Mouse (Mus musculus) neural tube, embryonic 12.5 days (tissue): Measurements from ENCODE around the gene Ppp1r12b. TPM values are rescaled to one million over a fixed set of nuclear protein-coding genes. Genes with fewer than 3 reads are reported as not detected.

Experiments used
- ATAC-seq: fragments of 200-750 bp; cut with Nextera tagmentation; 2 replicates; pipeline ENCODE4 v1.8.0; 2017; ENCODE audit warnings: low read depth, mild to moderate bottlenecking, moderate TSS enrichment, moderate library complexity; ENCODE audit not compliant: low FRiP score
- H3K27ac ChIP-seq: fragments of 300-500 bp; sonication (generic); 2 replicates; pipeline ENCODE4 v1.5.1; 2016
- H3K27me3 ChIP-seq: fragments of 300-500 bp; sonication (generic); replicated peaks from 2 replicates; pipeline ENCODE4 v1.6.1; 2016; ENCODE audit warnings: mild to moderate bottlenecking
- H3K36me3 ChIP-seq: fragments of 300-500 bp; sonication (generic); 2 replicates; pipeline ENCODE4 v1.6.1; 2016; ENCODE audit warnings: mild to moderate bottlenecking
- H3K4me1 ChIP-seq: fragments of 300-500 bp; sonication (generic); 2 replicates; pipeline ENCODE4 v1.6.1; 2016
- H3K4me2 ChIP-seq: fragments of 300-500 bp; sonication (generic); replicated peaks from 2 replicates; pipeline ENCODE4 v1.6.1; 2016; ENCODE audit warnings: mild to moderate bottlenecking
- H3K4me3 ChIP-seq: fragments of 300-500 bp; sonication (generic); 2 replicates; pipeline ENCODE4 v1.5.1; 2016
- H3K9ac ChIP-seq: fragments of 300-500 bp; sonication (generic); 2 replicates; pipeline ENCODE4 v1.6.1; 2016; ENCODE audit warnings: mild to moderate bottlenecking
- H3K9me3 ChIP-seq: fragments of 300-500 bp; sonication (generic); 2 replicates; pipeline ENCODE4 v1.6.1; 2016; ENCODE audit warnings: mild to moderate bottlenecking
- WGBS: fragments of 180-500 bp; shearing (Covaris S2); methylation state at CpG from one replicate; pipeline ENCODE4 v1.1.7; 2016; 5-methylcytosine and 5-hydroxymethylcytosine counted together
- polyA plus RNA-seq: library from polyadenylated mRNA; unstranded; fragments of >200 nt; fragmentation: Nextera tagmentation; extraction: Ambion mirVana; gene quantifications from 2 replicates; pipeline ENCODE4 v1.2.1, GENCODE M21; 2016

The Ppp1r12b gene
- polyA plus RNA-seq, 1 experiment from 2014 or later, result 11.8 TPM

GRCm38 (mm10) chr1:134875800-134876199 lies 79.9 kb downstream of the Ppp1r12b start:
- no peaks in the 10 kb centered on the region for H3K9me3 ChIP-seq
- peaks cover 7% of the 10 kb centered on the region for H3K36me3 ChIP-seq
- H3K4me1 ChIP-seq, result no peaks in the 10 kb centered on the region
- H3K4me2 ChIP-seq, result no peak overlapping the region
- no peak for ATAC-seq
- H3K4me3 ChIP-seq, result no peak overlapping the region
- 53% methylated on average over 4 of the region's 4 CpGs for WGBS
- no peak overlapping the region for H3K27ac ChIP-seq
- no peak overlapping the region for H3K9ac ChIP-seq
- H3K27me3 ChIP-seq, result no peaks in the 10 kb centered on the region

GRCm38 (mm10) chr1:134872678-134873077 lies 83.1 kb downstream of the Ppp1r12b start:
- Histone ChIP-seq H3K9me3 (no peaks in the 10 kb centered on the region), H3K4me3 (no peak overlapping the region), H3K27me3 (no peaks in the 10 kb centered on the region), H3K36me3 (peaks cover 8% of the 10 kb centered on the region; the same call in 1 of the 2 replicates), H3K4me2 (no peak overlapping the region), H3K4me1 (no peaks in the 10 kb centered on the region), H3K27ac (no peak overlapping the region), H3K9ac (no peak overlapping the region)
- no peak for ATAC-seq
- 78% methylated on average over 6 of the region's 6 CpGs for WGBS

- H3K4me1 ChIP-seq, result no peaks in the 10 kb centered on the region; the same call in 1 of the 2 replicates
- peaks cover 13% of the 10 kb centered on the region for H3K36me3 ChIP-seq
- ATAC-seq, result no peak
- H3K4me3 ChIP-seq, result no peak overlapping the region
- H3K27ac ChIP-seq, result no peak overlapping the region
- no peaks in the 10 kb centered on the region for H3K9me3 ChIP-seq
- H3K4me2 ChIP-seq, result no peak overlapping the region
- H3K9ac ChIP-seq, result no peak overlapping the region
- H3K27me3 ChIP-seq, result no peaks in the 10 kb centered on the region
- 85% methylated on average over 2 of the region's 2 CpGs for WGBS
Measured at GRCm38 (mm10) chr1:134866426-134866825, 89.3 kb downstream of the Ppp1r12b start.

- peaks cover 2% of the 10 kb centered on the region; the same call in 1 of the 2 replicates for H3K4me1 ChIP-seq
Measured at GRCm38 (mm10) chr1:134865552-134865951, 90.2 kb downstream of the Ppp1r12b start.

GRCm38 (mm10) chr1:134860538-134860937 lies 95.2 kb downstream of the Ppp1r12b start:
- Histone ChIP-seq H3K27me3 (no peaks in the 10 kb centered on the region), H3K9me3 (no peaks in the 10 kb centered on the region), H3K4me3 (no peak overlapping the region), H3K27ac (no peak overlapping the region), H3K9ac (no peak overlapping the region), H3K4me2 (no peak overlapping the region), H3K4me1 (peaks cover 8% of the 10 kb centered on the region; the same call in 1 of the 2 replicates), H3K36me3 (peaks cover 3% of the 10 kb centered on the region; the same call in 1 of the 2 replicates)
- 14% methylated on average over 2 of the region's 2 CpGs for WGBS
- no peak for ATAC-seq

More at GRCm38 (mm10) chr1:134865552-134865951, 90.2 kb downstream of the Ppp1r12b start:
- Histone ChIP-seq H3K9ac (no peak overlapping the region), H3K27ac (no peak overlapping the region), H3K4me3 (no peak overlapping the region), H3K27me3 (no peaks in the 10 kb centered on the region), H3K9me3 (no peaks in the 10 kb centered on the region), H3K4me2 (no peak overlapping the region), H3K36me3 (peaks cover 10% of the 10 kb centered on the region)
- no peak for ATAC-seq
- whole genome bisulfite sequencing, result 57% methylated on average over 6 of the region's 6 CpGs

GRCm38 (mm10) chr1:134858344-134859053 lies 97.2 kb downstream of the Ppp1r12b start:
- no peaks in the 10 kb centered on the region for H3K9me3 ChIP-seq
- H3K4me2 ChIP-seq, result no peak overlapping the region
- WGBS, result 78% methylated on average over 3 of the region's 3 CpGs
- H3K36me3 ChIP-seq, result 0 out of 2 replicates have a peak, but pooled peaks cover 3% of the 10 kb centered on the region
- no peak overlapping the region for H3K27ac ChIP-seq
- no peaks in the 10 kb centered on the region for H3K27me3 ChIP-seq
- H3K4me1 ChIP-seq, result peaks cover 8% of the 10 kb centered on the region; the same call in 1 of the 2 replicates
- no peak overlapping the region for H3K4me3 ChIP-seq
- no peak for ATAC-seq
- H3K9ac ChIP-seq, result no peak overlapping the region

- no peak overlapping the region for H3K4me3 ChIP-seq
- no peaks in the 10 kb centered on the region for H3K9me3 ChIP-seq
- no peak for ATAC-seq
Measured at GRCm38 (mm10) chr1:134854325-134854982, 101.3 kb downstream of the Ppp1r12b start.

GRCm38 (mm10) chr1:134852797-134853196 lies 102.9 kb downstream of the Ppp1r12b start:
- Histone ChIP-seq H3K36me3 (no peaks in the 10 kb centered on the region), H3K4me3 (no peak overlapping the region), H3K27ac (no peak overlapping the region), H3K9me3 (no peaks in the 10 kb centered on the region), H3K27me3 (no peaks in the 10 kb centered on the region), H3K4me1 (no peaks in the 10 kb centered on the region), H3K9ac (no peak overlapping the region), H3K4me2 (no peak overlapping the region)
- no peak for ATAC-seq
- 93% methylated on average over 3 of the region's 3 CpGs for WGBS

More at GRCm38 (mm10) chr1:134854325-134854982, 101.3 kb downstream of the Ppp1r12b start:
- Histone ChIP-seq H3K36me3 (no peaks in the 10 kb centered on the region), H3K4me2 (no peak overlapping the region), H3K9ac (no peak overlapping the region), H3K27ac (no peak overlapping the region), H3K4me1 (no peaks in the 10 kb centered on the region; the same call in 1 of the 2 replicates), H3K27me3 (no peaks in the 10 kb centered on the region)
- WGBS, result 97% methylated on average over 1 of the region's 1 CpGs

- H3K9ac ChIP-seq, result no peak overlapping the region
- no peak overlapping the region for H3K4me3 ChIP-seq
- H3K27me3 ChIP-seq, result no peaks in the 10 kb centered on the region
- no peak overlapping the region for H3K4me2 ChIP-seq
- 0 out of 2 replicates have a peak, but pooled peaks have one; percentile 21 for ATAC-seq
- no peaks in the 10 kb centered on the region for H3K9me3 ChIP-seq
- H3K36me3 ChIP-seq, result no peaks in the 10 kb centered on the region
- WGBS, result 89% methylated on average over 5 of the region's 5 CpGs
- H3K4me1 ChIP-seq, result no peaks in the 10 kb centered on the region; the same call in 1 of the 2 replicates
- H3K27ac ChIP-seq, result no peak overlapping the region
Measured at GRCm38 (mm10) chr1:134851211-134851610, 104.5 kb downstream of the Ppp1r12b start.

GRCm38 (mm10) chr1:134850361-134850760 lies 105.4 kb downstream of the Ppp1r12b start:
- Histone ChIP-seq H3K4me2 (no peak overlapping the region), H3K27ac (no peak overlapping the region), H3K27me3 (no peaks in the 10 kb centered on the region), H3K4me1 (no peaks in the 10 kb centered on the region; the same call in 1 of the 2 replicates), H3K36me3 (no peaks in the 10 kb centered on the region), H3K9me3 (no peaks in the 10 kb centered on the region), H3K4me3 (no peak overlapping the region), H3K9ac (no peak overlapping the region)
- no peak for ATAC-seq
- 95% methylated on average over 3 of the region's 3 CpGs for whole genome bisulfite sequencing

GRCm38 (mm10) chr1:134847851-134848250 lies 107.9 kb downstream of the Ppp1r12b start:
- H3K27ac ChIP-seq, result no peak overlapping the region
- no peak overlapping the region for H3K4me3 ChIP-seq
- no peak for ATAC-seq
- WGBS, result 86% methylated on average over 9 of the region's 9 CpGs
- H3K36me3 ChIP-seq, result no peaks in the 10 kb centered on the region
- H3K4me2 ChIP-seq, result no peak overlapping the region
- no peaks in the 10 kb centered on the region for H3K27me3 ChIP-seq
- H3K9me3 ChIP-seq, result no peaks in the 10 kb centered on the region
- H3K9ac ChIP-seq, result no peak overlapping the region
- no peaks in the 10 kb centered on the region; the same call in 1 of the 2 replicates for H3K4me1 ChIP-seq

- Histone ChIP-seq H3K27me3 (no peaks in the 10 kb centered on the region), H3K9ac (no peak overlapping the region), H3K4me2 (no peak overlapping the region), H3K4me3 (no peak overlapping the region), H3K27ac (no peak overlapping the region), H3K9me3 (no peaks in the 10 kb centered on the region), H3K36me3 (0 out of 2 replicates have a peak, but pooled peaks cover 4% of the 10 kb centered on the region), H3K4me1 (no peaks in the 10 kb centered on the region; the same call in 1 of the 2 replicates)
- 80% methylated on average over 10 of the region's 10 CpGs for WGBS
- ATAC-seq, result no peak
Measured at GRCm38 (mm10) chr1:134846295-134846988, 109.3 kb downstream of the Ppp1r12b start.
